Mouse (Mus musculus) fat pad, adult 2 months (tissue): ENCODE results near the gene Higd1b.

Source experiments
- DNase-seq: peaks from one replicate; pipeline ENCODE4 v3.0.0-alpha.2; 2011; ENCODE audit warnings: low read depth, low spot score; ENCODE audit errors: extremely low read depth

Gene Higd1b

GRCm38 (mm10) chr11:102835549-102835948, at the start of gene Higd1b:
TSS of gene Higd1b (plus strand) at chr11:102835849.
- DNase-seq = no peak

GRCm38 (mm10) chr11:102787688-102788177, 47.9 kb upstream of the Higd1b start:
- DNase-seq = no peak

- DNase-seq = no peak
Observed at GRCm38 (mm10) chr11:102791682-102792445, 43.8 kb upstream of the Higd1b start.

- no peak for DNase-seq
Observed at GRCm38 (mm10) chr11:102794157-102794556, 41.5 kb upstream of the Higd1b start.

- DNase-seq = no peak
Observed at GRCm38 (mm10) chr11:102803453-102803852, 32.2 kb upstream of the Higd1b start.

- DNase-seq = no peak
Observed at GRCm38 (mm10) chr11:102808246-102808645, 27.4 kb upstream of the Higd1b start.

- no peak for DNase-seq
Observed at GRCm38 (mm10) chr11:102810721-102811485, 24.7 kb upstream of the Higd1b start.

- no peak for DNase-seq
Observed at GRCm38 (mm10) chr11:102814881-102815280, 20.8 kb upstream of the Higd1b start.

GRCm38 (mm10) chr11:102818121-102819020, 17.3 kb upstream of the Higd1b start:
- no peak for DNase-seq

- no peak for DNase-seq
Observed at GRCm38 (mm10) chr11:102819021-102819782, 16.4 kb upstream of the Higd1b start, which contains the start of gene Gjc1. TSS of gene Gjc1 (minus strand) at chr11:102819700.

- no peak for DNase-seq
Observed at GRCm38 (mm10) chr11:102819783-102820385, 15.8 kb upstream of the Higd1b start.

GRCm38 (mm10) chr11:102820432-102820831, 15.2 kb upstream of the Higd1b start:
- DNase-seq = no peak

GRCm38 (mm10) chr11:102821231-102821630, 14.4 kb upstream of the Higd1b start:
- no peak for DNase-seq

- no peak for DNase-seq
Observed at GRCm38 (mm10) chr11:102826476-102826875, 9.2 kb upstream of the Higd1b start.

GRCm38 (mm10) chr11:102827097-102827496, 8.6 kb upstream of the Higd1b start:
- no peak for DNase-seq

GRCm38 (mm10) chr11:102830276-102830675, 5.4 kb upstream of the Higd1b start:
- no peak for DNase-seq

GRCm38 (mm10) chr11:102832700-102833297, 2.9 kb upstream of the Higd1b start:
- DNase-seq = no peak

- no peak for DNase-seq
Observed at GRCm38 (mm10) chr11:102834219-102834618, 1.4 kb upstream of the Higd1b start.

GRCm38 (mm10) chr11:102836146-102836545, 497 bp downstream of the Higd1b start:
- DNase-seq = no peak
